Mouse (Mus musculus): ENCODE results near the gene Abhd16a.

Gene Abhd16a

DNA sequence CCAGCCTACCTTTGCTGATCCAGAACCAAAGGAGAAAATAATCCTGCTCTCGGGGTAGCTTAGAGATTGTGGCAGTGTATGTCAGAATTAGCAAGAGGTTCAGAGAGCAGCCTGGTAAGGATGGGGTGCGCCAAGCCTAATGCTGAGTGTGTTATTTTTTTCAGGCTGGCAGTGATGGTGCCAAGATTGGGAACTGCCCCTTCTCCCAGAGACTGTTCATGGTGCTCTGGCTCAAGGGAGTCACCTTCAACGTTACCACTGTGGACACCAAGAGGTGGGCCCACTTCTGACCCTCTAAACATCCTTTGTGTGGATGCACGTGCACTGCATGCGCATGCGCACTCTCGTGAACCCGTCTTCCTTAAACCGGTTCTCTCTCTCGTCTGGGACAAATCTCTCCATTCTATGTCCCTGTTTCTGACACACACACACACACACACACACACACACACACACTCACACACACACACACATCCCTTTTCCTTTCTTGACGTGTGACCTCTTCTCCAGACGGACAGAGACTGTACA lies 36.7 kb upstream of the Abhd16a start:
- no peaks in the 10 kb centered on the region for H3K27me3 ChIP-seq (ENCODE audit: control insufficient read depth, insufficient read depth, low read length, poor library complexity, severe bottlenecking)
- DNase-seq (ENCODE audit: low read depth, low spot score), result no peak
- H3K36me3 ChIP-seq (ENCODE audit: control insufficient read depth, insufficient read depth, low read length, poor library complexity, severe bottlenecking), result peaks cover 20% of the 10 kb centered on the region

DNA sequence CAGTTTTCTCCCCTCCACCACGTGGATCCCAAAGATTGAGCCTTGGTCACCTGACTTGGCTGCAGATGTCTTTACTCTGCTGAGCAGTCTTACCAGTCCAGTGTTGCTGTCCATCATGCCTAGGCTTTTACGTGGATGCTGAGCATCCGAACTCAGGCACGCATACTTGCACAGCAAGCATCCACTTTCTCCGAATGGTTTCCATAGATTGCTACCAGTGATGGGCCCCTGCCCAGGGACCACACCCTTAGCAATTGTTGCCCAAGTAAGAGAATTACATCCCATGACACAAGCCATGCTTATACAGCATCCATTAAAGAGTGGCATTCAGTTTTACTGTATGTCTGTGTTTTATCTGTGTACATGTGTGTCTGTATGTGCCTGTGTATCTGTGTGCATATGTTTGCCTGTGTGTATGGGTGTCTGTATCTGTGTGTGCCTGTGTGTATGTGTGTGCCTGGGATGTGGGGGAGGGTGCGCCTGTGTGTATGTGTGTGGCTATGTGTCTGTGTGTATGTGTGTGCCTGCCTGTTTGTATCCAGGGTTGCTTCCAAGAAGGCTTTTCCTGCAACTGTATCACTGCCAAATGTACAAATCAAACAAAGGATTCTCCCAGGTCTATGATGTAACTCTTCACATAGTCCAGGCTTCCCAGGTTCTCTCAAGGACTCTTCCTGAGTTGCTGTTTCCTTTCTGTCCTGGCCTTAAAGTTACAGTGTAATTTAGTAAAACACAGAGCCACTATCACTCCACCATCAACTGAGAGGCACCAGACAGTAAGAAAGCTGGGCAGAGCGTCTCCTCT lies 33.2 kb upstream of the Abhd16a start:
- H3K36me3 ChIP-seq (ENCODE audit: control insufficient read depth, insufficient read depth, low read length, poor library complexity, severe bottlenecking), result peaks cover 24% of the 10 kb centered on the region
- no peak for DNase-seq (ENCODE audit: low read depth, low spot score)
- H3K27me3 ChIP-seq (ENCODE audit: control insufficient read depth, insufficient read depth, low read length, poor library complexity, severe bottlenecking), result no peaks in the 10 kb centered on the region

DNA sequence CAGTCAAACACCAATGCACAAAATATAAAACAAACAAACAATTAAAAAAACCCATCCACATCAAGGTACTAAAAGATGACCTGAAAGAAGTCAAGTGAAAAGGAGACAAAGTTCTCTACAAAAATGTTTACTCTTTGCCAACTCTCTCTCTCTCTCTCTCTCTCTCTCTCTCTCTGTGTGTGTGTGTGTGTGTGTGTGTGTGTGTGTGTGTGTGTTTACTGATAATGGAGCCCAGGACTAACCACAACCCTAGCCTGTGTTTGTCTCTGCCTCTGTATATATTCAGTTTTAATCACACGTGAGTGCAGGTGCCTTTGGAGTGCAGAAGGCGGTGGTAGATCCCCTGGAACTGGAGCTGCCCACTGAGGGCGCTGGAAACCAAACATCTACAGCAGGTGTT lies 32.0 kb upstream of the Abhd16a start:
- no peak for DNase-seq (ENCODE audit: low read depth, low spot score)
- H3K36me3 ChIP-seq (ENCODE audit: control insufficient read depth, insufficient read depth, low read length, poor library complexity, severe bottlenecking), result peaks cover 24% of the 10 kb centered on the region
- no peaks in the 10 kb centered on the region for H3K27me3 ChIP-seq (ENCODE audit: control insufficient read depth, insufficient read depth, low read length, poor library complexity, severe bottlenecking)

DNA sequence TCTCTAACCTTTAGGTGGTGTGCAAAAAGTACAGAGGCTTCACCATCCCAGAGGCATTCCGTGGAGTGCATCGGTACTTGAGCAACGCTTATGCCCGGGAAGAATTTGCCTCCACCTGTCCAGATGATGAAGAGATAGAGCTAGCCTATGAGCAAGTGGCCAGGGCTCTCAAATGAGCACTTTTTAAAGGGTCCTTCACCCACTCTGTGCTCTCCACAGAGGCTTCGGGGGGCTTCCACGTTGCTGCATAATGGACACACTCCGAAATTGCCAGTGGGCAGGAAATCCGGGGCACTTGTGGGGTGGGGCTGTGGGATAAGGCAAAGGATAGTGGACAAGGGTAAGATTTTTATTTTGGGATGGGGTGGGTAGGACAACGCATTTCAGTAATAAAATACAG lies 30.7 kb upstream of the Abhd16a start:
- DNase-seq (ENCODE audit: low read depth, low spot score), result no peak
- Histone ChIP-seq H3K27me3 (ENCODE audit: control insufficient read depth, insufficient read depth, low read length, poor library complexity, severe bottlenecking) (no peaks in the 10 kb centered on the region), H3K36me3 (ENCODE audit: control insufficient read depth, insufficient read depth, low read length, poor library complexity, severe bottlenecking) (peaks cover 19% of the 10 kb centered on the region)

DNA sequence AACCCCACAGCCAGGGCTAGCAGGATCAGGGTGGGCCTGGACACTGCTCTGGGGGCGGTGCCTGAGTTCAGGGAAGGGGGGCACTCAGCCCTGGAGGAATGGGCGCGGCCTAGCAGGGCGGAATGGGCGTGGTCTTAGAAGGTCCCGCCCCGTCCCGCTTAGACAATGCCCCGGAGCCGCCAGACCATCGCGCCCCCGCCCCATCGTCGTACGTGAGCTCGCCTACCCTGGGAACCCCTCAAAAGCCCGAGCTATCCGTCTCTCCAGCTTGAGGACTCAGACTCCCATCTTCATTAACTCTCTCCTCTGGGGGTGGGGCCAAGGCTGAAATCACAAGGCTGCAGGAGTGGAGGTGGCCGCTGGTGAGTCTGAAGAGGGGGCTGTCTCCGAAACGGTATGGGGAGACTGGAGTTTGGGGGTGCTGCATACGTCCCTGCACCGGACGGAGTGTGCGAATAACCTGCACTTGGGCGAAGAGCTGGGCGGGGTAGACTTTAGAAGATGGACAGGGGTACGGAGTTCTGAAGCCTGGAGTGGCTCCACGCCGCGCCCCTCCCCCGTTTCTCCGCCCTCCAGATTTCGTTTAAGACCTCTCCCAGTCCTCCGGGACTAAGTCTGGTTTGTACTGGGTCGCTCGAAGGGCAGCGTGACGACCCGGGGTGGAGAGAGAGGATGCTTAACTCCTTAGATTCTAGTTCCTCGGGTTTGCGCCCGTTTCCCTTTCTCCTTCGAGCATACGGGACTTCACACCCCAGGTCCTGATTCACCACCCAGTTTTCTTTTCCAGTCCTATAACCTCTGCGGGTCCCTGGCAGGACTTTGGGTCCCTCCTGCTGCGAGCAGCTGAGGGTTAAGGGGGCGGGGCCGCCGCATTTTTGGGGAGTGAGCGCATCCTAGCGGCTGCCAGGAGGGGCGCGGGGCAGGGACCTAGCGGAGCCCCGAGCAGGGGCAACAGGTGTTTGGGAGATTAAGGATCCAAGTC lies 29.9 kb upstream of the Abhd16a start, which contains the start of gene Ddah2:
Ddah2 (plus strand) TSS at position 125 of the 982 bp plus-strand sequence.
- Histone ChIP-seq H3K36me3 (ENCODE audit: control insufficient read depth, insufficient read depth, low read length, poor library complexity, severe bottlenecking) (peaks cover 11% of the 10 kb centered on the region), H3K27me3 (ENCODE audit: control insufficient read depth, insufficient read depth, low read length, poor library complexity, severe bottlenecking) (no peaks in the 10 kb centered on the region)
- DNase-seq (ENCODE audit: low read depth, low spot score), result peak; percentile 86

DNA sequence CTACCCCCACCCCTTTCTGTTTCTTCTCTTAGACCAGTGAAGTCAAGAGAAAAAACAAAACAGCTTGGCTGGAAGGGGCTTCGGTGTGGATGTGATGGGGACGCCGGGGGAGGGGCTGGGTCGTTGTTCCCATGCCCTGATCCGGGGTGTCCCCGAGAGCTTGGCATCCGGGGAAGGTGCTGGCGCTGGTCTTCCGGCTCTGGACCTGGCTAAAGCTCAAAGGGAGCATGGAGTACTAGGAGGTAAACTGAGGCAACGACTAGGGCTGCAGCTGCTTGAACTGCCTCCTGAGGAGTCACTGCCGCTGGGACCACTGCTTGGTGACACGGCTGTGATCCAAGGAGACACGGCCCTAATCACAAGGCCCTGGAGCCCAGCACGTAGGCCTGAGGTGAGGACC lies 29.0 kb upstream of the Abhd16a start:
- no peak for DNase-seq (ENCODE audit: low read depth, low spot score)
- Histone ChIP-seq H3K36me3 (ENCODE audit: control insufficient read depth, insufficient read depth, low read length, poor library complexity, severe bottlenecking) (peaks cover 8% of the 10 kb centered on the region), H3K27me3 (ENCODE audit: control insufficient read depth, insufficient read depth, low read length, poor library complexity, severe bottlenecking) (no peaks in the 10 kb centered on the region)

DNA sequence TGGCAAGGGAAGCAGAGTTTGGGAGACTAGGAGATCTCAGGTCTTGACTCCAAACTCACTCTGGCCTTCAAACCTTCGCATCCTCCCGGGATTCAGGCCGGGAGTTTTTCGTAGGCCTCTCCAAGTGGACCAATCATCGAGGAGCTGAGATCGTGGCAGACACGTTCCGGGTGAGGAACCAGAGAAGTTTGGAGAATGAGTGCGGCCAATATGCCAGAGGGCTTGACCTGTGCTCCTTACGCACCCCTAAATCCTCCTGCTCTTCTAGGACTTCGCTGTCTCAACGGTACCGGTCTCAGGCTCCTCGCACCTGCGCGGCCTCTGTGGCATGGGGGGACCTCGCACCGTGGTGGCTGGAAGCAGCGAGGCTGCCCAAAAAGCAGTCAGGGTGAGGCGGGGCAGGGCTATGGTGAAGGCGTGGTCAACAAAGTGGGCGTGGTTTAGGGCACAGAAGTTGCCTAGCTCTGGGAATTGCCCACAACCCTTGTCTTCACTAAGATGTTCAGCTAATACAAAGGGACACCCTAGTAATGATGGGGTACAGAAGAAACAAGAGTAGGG lies 28.2 kb upstream of the Abhd16a start:
- no peak for DNase-seq (ENCODE audit: low read depth, low spot score)
- Histone ChIP-seq H3K36me3 (ENCODE audit: control insufficient read depth, insufficient read depth, low read length, poor library complexity, severe bottlenecking) (peaks cover 5% of the 10 kb centered on the region), H3K27me3 (ENCODE audit: control insufficient read depth, insufficient read depth, low read length, poor library complexity, severe bottlenecking) (no peaks in the 10 kb centered on the region)

DNA sequence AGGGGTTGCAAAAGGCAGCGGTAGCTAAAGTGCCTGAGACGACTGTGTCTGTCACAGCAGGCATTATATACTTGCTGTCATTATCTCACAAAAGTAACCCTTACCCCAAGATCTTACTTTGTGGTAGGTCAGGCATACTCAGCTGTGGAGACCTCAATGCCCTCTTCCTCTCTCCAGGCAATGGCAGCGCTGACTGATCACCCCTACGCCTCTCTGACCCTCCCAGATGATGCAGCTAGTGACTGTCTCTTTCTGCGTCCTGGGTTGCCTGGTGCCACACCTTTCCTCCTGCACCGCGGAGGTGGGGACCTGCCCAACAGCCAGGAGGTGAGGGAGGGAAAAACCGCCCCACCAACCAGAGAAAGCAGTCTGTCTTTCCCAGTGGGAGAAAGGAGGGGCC lies 27.8 kb upstream of the Abhd16a start:
- H3K36me3 ChIP-seq (ENCODE audit: control insufficient read depth, insufficient read depth, low read length, poor library complexity, severe bottlenecking), result peaks cover 5% of the 10 kb centered on the region
- no peaks in the 10 kb centered on the region for H3K27me3 ChIP-seq (ENCODE audit: control insufficient read depth, insufficient read depth, low read length, poor library complexity, severe bottlenecking)
- DNase-seq (ENCODE audit: low read depth, low spot score), result no peak

DNA sequence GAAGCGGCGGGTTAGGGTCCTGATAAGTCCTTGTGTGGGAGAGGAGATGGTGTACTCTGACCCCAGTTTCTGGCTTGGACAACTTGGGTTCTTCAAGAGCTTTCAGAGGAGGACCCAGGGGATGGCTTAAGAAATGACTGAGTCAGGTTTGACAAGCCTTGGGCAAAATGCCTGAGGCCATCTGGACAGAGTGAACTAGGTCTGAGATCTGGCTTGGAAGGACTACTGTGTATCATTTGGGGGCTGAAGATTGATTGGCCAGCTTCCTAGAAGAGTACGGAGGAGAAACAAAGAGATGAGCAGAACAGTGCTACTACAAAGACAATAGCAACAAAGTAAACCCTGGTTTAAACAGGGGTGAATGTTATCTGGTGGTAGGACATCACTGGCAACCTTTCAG lies 25.6 kb upstream of the Abhd16a start:
- Histone ChIP-seq H3K27me3 (ENCODE audit: control insufficient read depth, insufficient read depth, low read length, poor library complexity, severe bottlenecking) (no peaks in the 10 kb centered on the region), H3K36me3 (ENCODE audit: control insufficient read depth, insufficient read depth, low read length, poor library complexity, severe bottlenecking) (no peaks in the 10 kb centered on the region; the same call in 1 of the 2 replicates)
- no peak for DNase-seq (ENCODE audit: low read depth, low spot score)

DNA sequence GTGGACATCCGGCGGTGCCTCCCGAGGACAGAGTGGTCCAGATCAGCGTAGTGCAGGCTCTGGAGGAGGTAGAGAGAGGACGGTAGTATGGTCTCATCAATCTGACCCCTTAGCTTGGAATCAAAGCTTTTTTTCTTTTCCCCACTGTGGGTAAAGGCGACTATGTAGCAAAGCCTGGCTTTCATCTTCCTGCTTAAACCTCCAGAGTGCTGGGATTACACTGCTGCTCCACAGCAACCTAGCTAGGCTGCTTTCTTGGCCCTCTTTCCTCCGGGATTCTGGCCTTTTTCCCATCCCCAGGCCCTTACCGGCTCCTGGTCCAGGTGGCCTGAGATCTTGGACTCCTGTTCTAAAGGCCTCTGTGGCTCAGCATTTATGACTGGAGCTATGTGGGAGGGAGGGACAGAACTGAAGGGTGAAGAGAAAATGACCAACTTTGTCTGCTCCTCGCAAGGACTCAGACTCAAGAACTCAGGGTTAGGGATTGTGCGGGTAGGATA lies 24.6 kb upstream of the Abhd16a start:
- Histone ChIP-seq H3K27me3 (ENCODE audit: control insufficient read depth, insufficient read depth, low read length, poor library complexity, severe bottlenecking) (no peaks in the 10 kb centered on the region), H3K36me3 (ENCODE audit: control insufficient read depth, insufficient read depth, low read length, poor library complexity, severe bottlenecking) (no peaks in the 10 kb centered on the region)
- no peak for DNase-seq (ENCODE audit: low read depth, low spot score)

DNA sequence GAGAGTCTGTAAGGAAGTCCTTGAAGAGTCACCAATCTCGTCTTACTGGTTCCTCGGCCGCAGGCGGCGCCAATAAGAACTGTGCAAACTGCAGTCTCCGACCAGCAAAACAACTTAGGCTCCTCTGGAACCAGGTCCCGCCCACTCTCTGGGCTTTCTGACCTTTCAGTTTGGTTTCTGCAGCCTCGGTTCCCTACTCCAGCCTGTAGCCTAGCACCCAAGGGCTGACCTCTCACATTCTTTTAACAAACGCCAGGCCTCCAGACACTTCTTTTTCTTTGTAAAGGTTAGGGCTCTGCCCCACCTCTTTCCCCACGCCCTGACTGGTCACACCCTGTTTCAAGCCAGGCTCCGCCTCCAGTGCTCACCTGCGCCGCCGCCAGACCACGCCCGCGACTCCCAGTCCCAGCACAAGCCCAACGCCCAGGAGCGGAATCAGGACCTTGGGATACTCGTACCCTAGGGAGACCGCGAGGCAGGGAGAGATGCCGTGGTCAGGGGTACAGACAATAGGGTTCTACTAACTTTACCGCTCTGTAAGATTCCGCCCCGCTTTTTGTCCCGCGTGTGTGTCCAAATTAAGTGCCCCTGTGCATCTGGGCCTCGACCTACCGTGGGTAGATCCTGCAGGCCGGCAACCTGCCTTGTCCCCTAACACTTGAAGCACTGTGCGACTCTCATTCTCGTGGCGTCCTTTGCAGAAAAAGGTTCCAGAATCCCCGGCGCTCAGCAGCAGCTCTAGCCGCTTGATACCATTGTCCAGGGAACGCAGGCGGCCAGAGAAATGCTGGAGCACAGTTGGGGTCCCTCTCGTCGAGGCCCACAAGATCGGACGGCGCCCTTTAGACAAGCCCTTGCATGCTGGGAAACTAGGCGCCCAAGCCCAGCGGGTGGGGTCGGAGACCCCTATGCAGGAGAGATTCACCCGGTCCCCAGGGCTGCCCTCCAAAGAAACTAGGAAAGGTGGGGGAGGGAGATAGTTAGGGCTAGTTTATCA lies 23.8 kb upstream of the Abhd16a start, which contains the start of gene Ly6g6c:
Ly6g6c (plus strand) TSS at position 438 of the 997 bp plus-strand sequence.
- Histone ChIP-seq H3K36me3 (ENCODE audit: control insufficient read depth, insufficient read depth, low read length, poor library complexity, severe bottlenecking) (no peaks in the 10 kb centered on the region), H3K27me3 (ENCODE audit: control insufficient read depth, insufficient read depth, low read length, poor library complexity, severe bottlenecking) (no peaks in the 10 kb centered on the region)
- DNase-seq (ENCODE audit: low read depth, low spot score), result peak; percentile 44

DNA sequence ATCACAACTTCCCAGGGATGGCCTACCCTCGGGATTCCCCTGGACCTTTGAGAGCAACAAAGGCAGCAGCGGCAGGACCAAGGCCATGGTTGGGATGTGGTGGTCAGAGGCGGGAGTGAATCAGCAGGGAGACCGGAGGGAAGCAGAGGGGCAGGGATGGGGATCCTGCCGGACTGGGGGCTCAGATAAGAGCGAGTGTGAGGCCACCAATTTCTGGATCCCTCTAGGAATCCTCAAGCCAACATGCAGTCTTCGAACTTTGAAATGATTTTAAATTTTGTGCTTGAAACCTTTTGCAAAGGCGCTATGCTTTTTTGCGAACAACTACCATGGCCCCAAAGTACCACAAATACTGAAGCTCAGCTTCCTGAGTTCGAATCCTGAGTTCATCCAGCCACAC lies 23.0 kb upstream of the Abhd16a start, which contains the start of gene Mpig6b:
Mpig6b (minus strand) TSS at position 101 of the 400 bp plus-strand sequence.
- no peak for DNase-seq (ENCODE audit: low read depth, low spot score)
- H3K27me3 ChIP-seq (ENCODE audit: control insufficient read depth, insufficient read depth, low read length, poor library complexity, severe bottlenecking), result no peaks in the 10 kb centered on the region

DNA sequence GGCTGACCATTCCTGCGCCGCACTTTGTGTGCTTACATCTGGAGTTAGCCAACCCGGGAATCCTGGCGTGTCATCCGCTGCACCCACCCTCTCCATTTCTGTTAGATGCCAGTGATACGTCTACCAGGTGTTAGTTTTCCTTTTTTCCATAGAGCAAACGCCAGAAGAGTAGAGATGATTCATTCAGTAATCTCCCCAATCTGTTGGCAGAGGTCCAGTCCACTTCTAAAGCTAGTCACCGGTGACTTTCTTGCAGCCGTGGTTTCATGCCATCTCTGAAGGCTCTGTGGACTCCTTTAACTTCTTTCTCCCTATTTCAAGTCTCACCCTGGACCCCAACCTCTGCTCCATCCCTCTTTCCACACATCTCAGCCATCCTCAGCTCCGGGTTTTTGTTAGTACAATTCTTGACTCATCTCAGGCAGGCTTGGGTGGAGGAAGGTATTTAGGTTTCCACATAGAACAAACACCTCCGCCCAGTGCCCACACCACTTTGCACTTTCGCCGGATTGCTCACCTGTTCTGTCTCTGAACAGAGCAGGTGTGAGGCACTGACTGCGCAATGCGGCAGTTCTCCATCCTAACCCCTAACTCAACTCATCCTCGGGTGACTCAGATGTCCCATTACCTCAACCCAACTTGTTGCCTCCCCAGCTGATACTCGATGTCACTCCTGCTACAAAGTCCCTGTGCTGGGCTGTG lies 20.7 kb upstream of the Abhd16a start:
- Histone ChIP-seq H3K27me3 (ENCODE audit: control insufficient read depth, insufficient read depth, low read length, poor library complexity, severe bottlenecking) (no peaks in the 10 kb centered on the region), H3K36me3 (ENCODE audit: control insufficient read depth, insufficient read depth, low read length, poor library complexity, severe bottlenecking) (no peaks in the 10 kb centered on the region)
- no peak for DNase-seq (ENCODE audit: low read depth, low spot score)

More for the DNA sequence above, 23.0 kb upstream of the Abhd16a start, which contains the start of gene Mpig6b:
- no peaks in the 10 kb centered on the region for H3K36me3 ChIP-seq (ENCODE audit: control insufficient read depth, insufficient read depth, low read length, poor library complexity, severe bottlenecking)
